Mouse (Mus musculus) right cerebral cortex, postnatal 25 days (tissue): Measurements from ENCODE around the gene March1.
A peak's percentile ranks its signal among the peaks of the same experiment; 100 is the strongest.

Source experiments
- DNase-seq: peaks from one replicate; pipeline ENCODE4 v3.0.0; 2022

Gene March1

GRCm38 (mm10) chr8:66430639-66431038 lies 812.9 kb downstream of the March1 start:
- no peak for DNase-seq

GRCm38 (mm10) chr8:66433577-66433976 lies 815.9 kb downstream of the March1 start:
- no peak for DNase-seq

- DNase-seq: no peak
These were observed 819.1 kb downstream of the March1 start for GRCm38 (mm10) chr8:66436804-66437203.

- no peak for DNase-seq
These were observed 820.2 kb downstream of the March1 start for GRCm38 (mm10) chr8:66437929-66438328.

- no peak for DNase-seq
These were observed 820.8 kb downstream of the March1 start for GRCm38 (mm10) chr8:66438468-66438867.

GRCm38 (mm10) chr8:66441123-66441522 lies 823.4 kb downstream of the March1 start:
- DNase-seq: no peak

GRCm38 (mm10) chr8:66442778-66443177 lies 825.1 kb downstream of the March1 start:
- DNase-seq: no peak

GRCm38 (mm10) chr8:66444141-66444540 lies 826.4 kb downstream of the March1 start:
- no peak for DNase-seq

GRCm38 (mm10) chr8:66445351-66445750 lies 827.7 kb downstream of the March1 start:
- no peak for DNase-seq

GRCm38 (mm10) chr8:66450691-66451090 lies 833.0 kb downstream of the March1 start:
- no peak for DNase-seq

GRCm38 (mm10) chr8:66457057-66457456 lies 839.4 kb downstream of the March1 start:
- DNase-seq: no peak

GRCm38 (mm10) chr8:66469821-66470220 lies 852.1 kb downstream of the March1 start:
- DNase-seq: no peak

- DNase-seq: no peak
These were observed 859.2 kb downstream of the March1 start for GRCm38 (mm10) chr8:66476880-66477279.

- peak; percentile 77 for DNase-seq
These were observed 868.5 kb downstream of the March1 start, which contains the start of gene Tma16 for GRCm38 (mm10) chr8:66486084-66486763. TSS of gene Tma16 (minus strand) at chr8:66486530.

- DNase-seq: no peak
These were observed 870.9 kb downstream of the March1 start for GRCm38 (mm10) chr8:66488556-66488955.

- DNase-seq: no peak
These were observed 872.9 kb downstream of the March1 start for GRCm38 (mm10) chr8:66490624-66491023.

- DNase-seq: no peak
These were observed 876.8 kb downstream of the March1 start for GRCm38 (mm10) chr8:66494496-66494895.

GRCm38 (mm10) chr8:66495726-66496125 lies 878.0 kb downstream of the March1 start:
- DNase-seq: peak; percentile 76

GRCm38 (mm10) chr8:66496998-66497577 lies 879.4 kb downstream of the March1 start:
- peak; percentile 7 for DNase-seq

- no peak for DNase-seq
These were observed 885.7 kb downstream of the March1 start for GRCm38 (mm10) chr8:66503381-66503780.

- DNase-seq: no peak
These were observed 893.8 kb downstream of the March1 start, which contains the start of gene Tktl2 for GRCm38 (mm10) chr8:66511537-66511936. TSS of gene Tktl2 (plus strand) at chr8:66511756.

GRCm38 (mm10) chr8:66519149-66519548 lies 901.4 kb downstream of the March1 start:
- DNase-seq: no peak

GRCm38 (mm10) chr8:66520576-66520975 lies 902.9 kb downstream of the March1 start:
- no peak for DNase-seq
